Mouse (Mus musculus) ES-Bruce4 (cell line): ENCODE data around the gene Tnfaip3. TPM values are rescaled to one million over a fixed set of nuclear protein-coding genes. Genes with fewer than 3 reads are reported as not detected.

Experiments
- H3K27ac ChIP-seq: 2 replicates; pipeline ENCODE4 v1.5.1; 2012; ENCODE audit warnings: low read length, inconsistent platforms; ENCODE audit not compliant: insufficient read depth
- H3K27me3 ChIP-seq: 2 replicates; pipeline ENCODE4 v1.6.1; 2012; ENCODE audit warnings: mild to moderate bottlenecking, low read length, inconsistent platforms; ENCODE audit not compliant: control insufficient read depth, poor library complexity, insufficient read depth, severe bottlenecking
- H3K36me3 ChIP-seq: 2 replicates; pipeline ENCODE4 v1.6.1; 2012; ENCODE audit warnings: inconsistent platforms, mild to moderate bottlenecking, low read length, moderate library complexity; ENCODE audit not compliant: control insufficient read depth, poor library complexity, insufficient read depth, severe bottlenecking
- H3K4me1 ChIP-seq: one replicate; pipeline ENCODE4 v1.8.1; 2011; ENCODE audit warnings: low read length; ENCODE audit not compliant: control insufficient read depth, insufficient read depth
- H3K4me3 ChIP-seq: 2 replicates; pipeline ENCODE4 v1.5.1; 2011; ENCODE audit warnings: low read depth, mild to moderate bottlenecking, low read length
- H3K9ac ChIP-seq: 2 replicates; pipeline ENCODE4 v1.6.1; 2012; ENCODE audit warnings: low read depth, mild to moderate bottlenecking, inconsistent platforms; ENCODE audit not compliant: poor library complexity, severe bottlenecking
- H3K9me3 ChIP-seq: replicated peaks from 2 replicates; pipeline ENCODE4 v1.6.1; 2012; ENCODE audit warnings: mild to moderate bottlenecking, low read length, inconsistent platforms; ENCODE audit not compliant: control insufficient read depth, poor library complexity, insufficient read depth, severe bottlenecking
- CTCF ChIP-seq: IDR thresholded peaks from one replicate; pipeline ENCODE4 v1.8.1; 2011; ENCODE audit warnings: low read depth, low read length
- EP300 ChIP-seq: IDR thresholded peaks from 2 replicates; pipeline ENCODE4 v1.6.1; 2011; ENCODE audit warnings: low read depth, low read length; ENCODE audit not compliant: insufficient read depth
- POLR2A ChIP-seq: IDR thresholded peaks from one replicate; pipeline ENCODE4 v1.8.1; 2011; ENCODE audit warnings: low read length; ENCODE audit not compliant: insufficient read depth
- polyA plus RNA-seq: library from polyadenylated mRNA; stranded (reverse); fragments of >200 nt; gene quantifications from 2 replicates; pipeline ENCODE4 v1.2.4, GENCODE M21; 2011; ENCODE audit warnings: low read depth; ENCODE audit not compliant: missing spikeins, insufficient read depth, insufficient read length

Gene Tnfaip3
- polyA plus RNA-seq, 1 experiment = 4.8 TPM

DNA sequence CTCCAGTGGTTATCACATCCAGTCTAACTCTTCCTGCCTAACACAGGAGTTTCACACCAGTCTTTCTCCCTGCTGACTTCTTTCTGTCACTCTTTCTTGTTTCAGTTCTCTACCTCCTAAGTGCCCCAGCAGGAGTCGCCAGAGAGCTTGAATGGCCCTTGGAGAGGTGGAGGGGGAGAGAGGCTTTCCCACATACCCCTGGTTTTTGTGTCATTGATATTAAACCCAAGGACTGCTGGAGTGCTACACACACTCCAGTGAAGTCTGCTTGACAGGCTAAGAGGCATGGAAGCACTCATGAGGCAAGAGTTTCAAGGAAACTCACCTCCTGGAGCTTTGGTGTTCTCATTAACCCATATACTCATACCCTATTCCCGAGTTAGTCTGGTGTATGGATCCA, 16.0 kb downstream of the Tnfaip3 start:
- H3K36me3 ChIP-seq = no peaks in the 10 kb centered on the region
- TF ChIP-seq EP300 (no peak), CTCF (peak; percentile 22), POLR2A (no peak)
- no peaks in the 10 kb centered on the region; the same call in 1 of the 2 replicates for H3K27me3 ChIP-seq
- no peak overlapping the region for H3K4me3 ChIP-seq
- no peak overlapping the region for H3K27ac ChIP-seq
- H3K9ac ChIP-seq = no peak overlapping the region
- H3K4me1 ChIP-seq = no peaks in the 10 kb centered on the region
- H3K9me3 ChIP-seq = peaks cover 4% of the 10 kb centered on the region

DNA sequence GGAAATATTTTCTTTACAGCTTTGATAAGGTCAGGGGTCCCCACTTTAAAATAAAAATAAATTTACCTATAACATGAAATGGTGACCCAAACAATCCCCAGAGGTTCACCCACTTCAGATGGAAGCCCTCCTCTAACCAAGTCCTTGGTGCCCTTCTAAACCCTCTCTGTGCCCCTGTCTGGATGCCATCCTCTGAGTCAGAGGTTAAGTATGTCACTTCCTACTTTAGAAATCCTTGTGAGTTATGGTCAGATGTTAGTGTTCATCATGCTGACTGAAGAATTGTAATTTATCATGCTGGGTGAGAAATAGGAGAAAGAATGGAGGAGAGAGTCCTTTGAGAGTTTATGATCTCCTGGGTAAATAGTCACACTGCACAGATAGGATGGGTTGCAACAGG, 19.1 kb downstream of the Tnfaip3 start:
- no peak for TF ChIP-seq CTCF
- no peak for TF ChIP-seq POLR2A
- no peak for TF ChIP-seq EP300
- no peaks in the 10 kb centered on the region; the same call in 1 of the 2 replicates for H3K27me3 ChIP-seq
- no peak overlapping the region for H3K9ac ChIP-seq

DNA sequence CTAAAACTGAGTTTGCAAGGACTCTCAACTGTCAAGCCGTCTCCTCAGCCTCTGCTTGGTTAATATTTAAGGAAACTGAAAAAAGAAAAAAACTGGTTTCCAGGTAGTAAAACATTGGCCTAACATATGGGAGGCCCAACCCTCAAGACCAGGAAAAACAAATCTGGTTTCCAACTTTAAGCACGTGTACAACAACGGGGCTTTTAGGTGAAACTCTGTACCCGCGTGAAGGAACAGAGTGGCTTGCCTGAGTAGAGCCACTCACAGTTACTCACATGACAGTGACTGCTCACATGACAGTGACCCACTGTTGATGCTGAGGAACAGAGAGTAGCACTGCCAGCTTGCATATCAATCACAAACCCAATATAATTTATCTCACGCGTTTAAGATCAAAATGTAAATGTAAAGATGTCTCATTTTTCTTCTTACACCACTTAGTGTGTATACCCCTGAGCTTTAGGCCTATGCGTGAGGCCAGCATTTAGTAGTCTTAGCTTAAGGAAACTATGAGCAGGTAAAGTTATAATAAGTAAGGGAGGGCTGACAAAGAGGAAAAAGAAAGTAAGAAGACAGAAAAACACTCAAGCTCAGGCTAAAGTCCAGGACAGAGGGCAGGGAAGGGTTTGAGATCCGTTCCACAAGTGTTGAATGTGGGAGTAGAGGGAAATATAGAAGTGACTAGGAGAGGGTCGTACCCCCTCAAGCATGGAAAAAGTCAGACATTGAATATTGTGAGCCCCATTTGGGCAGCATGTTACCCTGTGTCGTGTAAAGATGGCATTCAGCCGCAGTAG, 19.8 kb downstream of the Tnfaip3 start:
- TF ChIP-seq POLR2A (no peak), EP300 (no peak), CTCF (no peak)
- peaks cover 3% of the 10 kb centered on the region for H3K9me3 ChIP-seq
- H3K27me3 ChIP-seq = no peaks in the 10 kb centered on the region; the same call in 1 of the 2 replicates
- H3K36me3 ChIP-seq = no peaks in the 10 kb centered on the region
- H3K9ac ChIP-seq = no peak overlapping the region
- H3K27ac ChIP-seq = no peak overlapping the region
- H3K4me3 ChIP-seq = no peak overlapping the region
- H3K4me1 ChIP-seq = no peaks in the 10 kb centered on the region

More for the DNA sequence above, 19.1 kb downstream of the Tnfaip3 start:
- H3K4me1 ChIP-seq = no peaks in the 10 kb centered on the region
- H3K27ac ChIP-seq = no peak overlapping the region
- H3K4me3 ChIP-seq = no peak overlapping the region
- H3K36me3 ChIP-seq = no peaks in the 10 kb centered on the region
- H3K9me3 ChIP-seq = peaks cover 4% of the 10 kb centered on the region

DNA sequence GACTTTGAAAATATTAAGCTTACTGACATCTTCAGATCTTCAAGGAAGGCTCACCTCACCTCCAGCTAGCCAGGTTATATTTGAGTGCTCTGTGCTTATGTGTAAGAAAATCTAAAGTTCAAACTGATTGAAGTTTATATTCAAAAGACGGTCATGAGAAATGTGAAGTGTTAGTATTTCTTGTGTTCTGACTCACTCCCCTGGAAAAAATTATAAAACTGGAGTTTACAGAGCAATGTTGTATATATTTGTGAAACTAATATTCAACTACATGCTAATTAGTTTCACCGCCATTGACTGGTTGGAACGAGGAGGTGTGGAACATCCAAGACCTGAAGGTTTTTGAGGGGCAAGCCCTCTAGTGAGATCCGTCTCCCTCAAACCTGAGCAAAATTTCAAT, 22.5 kb downstream of the Tnfaip3 start:
- Histone ChIP-seq H3K9me3 (no peaks in the 10 kb centered on the region), H3K36me3 (no peaks in the 10 kb centered on the region), H3K27ac (no peak overlapping the region), H3K4me1 (no peaks in the 10 kb centered on the region), H3K4me3 (no peak overlapping the region), H3K9ac (no peak overlapping the region), H3K27me3 (no peaks in the 10 kb centered on the region; the same call in 1 of the 2 replicates)
- TF ChIP-seq EP300 (no peak), POLR2A (no peak), CTCF (no peak)

DNA sequence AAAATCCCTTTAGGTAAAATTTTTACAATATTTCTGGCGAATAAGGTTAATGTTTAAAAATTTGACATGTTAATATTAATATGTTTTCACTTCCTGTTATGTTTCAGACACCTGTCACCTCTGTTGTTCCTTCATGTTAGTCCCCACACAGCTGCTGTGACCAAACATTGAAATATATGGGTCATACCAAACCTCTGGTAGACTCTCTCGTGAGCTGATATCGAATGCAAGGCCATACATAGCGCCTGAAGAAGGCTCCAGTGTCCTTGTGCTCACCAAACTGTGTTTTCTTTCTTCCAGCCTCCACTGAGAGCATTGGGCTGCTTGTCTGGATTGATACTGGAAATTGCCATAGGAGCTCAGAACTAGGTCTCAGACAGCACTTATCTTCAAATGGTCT, 24.4 kb downstream of the Tnfaip3 start:
- no peaks in the 10 kb centered on the region for H3K9me3 ChIP-seq
- H3K36me3 ChIP-seq = no peaks in the 10 kb centered on the region
- no peak overlapping the region for H3K4me3 ChIP-seq
- H3K4me1 ChIP-seq = no peaks in the 10 kb centered on the region
- H3K27ac ChIP-seq = no peak overlapping the region
- no peak for TF ChIP-seq EP300
- TF ChIP-seq CTCF = no peak
- no peak for TF ChIP-seq POLR2A
- H3K27me3 ChIP-seq = no peaks in the 10 kb centered on the region
- no peak overlapping the region for H3K9ac ChIP-seq

DNA sequence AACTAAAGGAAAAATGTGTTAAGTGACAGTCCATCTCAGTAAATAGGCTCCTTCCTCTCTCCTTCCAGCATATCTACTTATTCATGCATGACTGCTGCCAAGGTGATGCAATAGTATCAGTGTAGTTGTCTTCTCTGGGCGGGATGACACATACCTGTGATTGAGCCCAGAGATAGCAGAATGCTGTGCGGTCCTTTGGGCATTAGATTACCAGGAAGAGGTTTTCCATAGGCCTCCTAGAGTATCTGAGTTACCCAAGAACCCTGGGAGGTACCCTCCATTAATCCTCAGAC, 27.6 kb downstream of the Tnfaip3 start:
- H3K9ac ChIP-seq = no peak overlapping the region
- no peak overlapping the region for H3K4me3 ChIP-seq
- H3K27ac ChIP-seq = no peak overlapping the region
- TF ChIP-seq EP300 = no peak
- no peak for TF ChIP-seq CTCF
- no peak for TF ChIP-seq POLR2A
- H3K9me3 ChIP-seq = no peaks in the 10 kb centered on the region
- H3K27me3 ChIP-seq = no peaks in the 10 kb centered on the region
- H3K4me1 ChIP-seq = no peaks in the 10 kb centered on the region
- H3K36me3 ChIP-seq = no peaks in the 10 kb centered on the region
